Mouse (Mus musculus) heart, adult 2 months (tissue): Measurements from ENCODE around the gene Plxna2.

Experiments
- CTCF ChIP-seq: fragments of 200-600 bp; IDR thresholded peaks from 2 replicates; pipeline ENCODE4 v1.8.1; 2022; ENCODE audit warnings: antibody characterized with exemption, mild to moderate bottlenecking, moderate library complexity
- EP300 ChIP-seq: fragments of 200-500 bp; IDR thresholded peaks from 2 replicates; pipeline ENCODE4 v1.6.1; 2011; ENCODE audit warnings: low read depth, low read length, control low read depth; ENCODE audit not compliant: insufficient read depth

DNA sequence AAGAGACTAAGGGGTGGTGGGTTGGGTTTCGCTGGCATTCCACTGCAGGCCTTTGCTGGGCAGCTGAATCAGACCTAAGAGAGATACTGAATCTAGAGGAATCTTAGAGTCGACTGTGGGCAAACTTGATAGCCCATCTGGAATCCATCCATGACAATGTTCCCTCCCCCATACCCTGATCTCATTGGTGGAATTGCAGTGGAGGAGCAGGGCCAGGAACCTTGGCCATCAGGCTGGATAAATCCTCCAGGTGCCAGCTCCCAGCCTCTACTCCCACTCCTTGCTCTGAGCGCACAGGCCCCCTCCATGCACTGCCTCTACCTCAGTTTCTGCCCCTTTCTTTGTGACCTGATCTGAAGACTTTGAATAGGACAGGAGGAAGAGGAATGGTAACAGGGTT lies 81.3 kb downstream of the Plxna2 start:
- no peak for TF ChIP-seq CTCF
- no peak for TF ChIP-seq EP300
